Mouse (Mus musculus) C2C12 (cell line): ENCODE measurements around the gene Tcp10c. TPM values are rescaled to one million over a fixed set of nuclear protein-coding genes. Genes with fewer than 3 reads are reported as not detected.
"Not testable (repeated sequence)": the region's sequence is repeated elsewhere in the genome, so short reads cannot be mapped to it uniquely, and the experiment has no call there.

ENCODE experiments used
- H3K27me3 ChIP-seq: one replicate; pipeline ENCODE4 v1.6.1; 2011; ENCODE audit not compliant: control insufficient read depth, insufficient read depth, insufficient read length
- H3K36me3 ChIP-seq: one replicate; pipeline ENCODE4 v1.6.1; 2011; ENCODE audit not compliant: control insufficient read depth, insufficient read depth
- H3K4me3 ChIP-seq: one replicate; pipeline ENCODE4 v1.5.1; 2011; ENCODE audit warnings: mild to moderate bottlenecking, control low read depth; ENCODE audit not compliant: poor library complexity, insufficient read depth, severe bottlenecking
- H3K79me2 ChIP-seq: one replicate; pipeline ENCODE4 v1.6.1; 2011; ENCODE audit not compliant: control insufficient read depth, insufficient read depth
- H3K79me3 ChIP-seq: one replicate; pipeline ENCODE4 v1.6.1; 2011; ENCODE audit warnings: low read depth, control low read depth
- H3ac ChIP-seq: one replicate; pipeline ENCODE3; 2011; ENCODE audit warnings: low read depth; ENCODE audit not compliant: control insufficient read depth, insufficient read length
- polyA plus RNA-seq: library from polyadenylated mRNA; unstranded; fragments of >200 nt; fragmentation: generic; extraction: Trizol; gene quantifications from one replicate; pipeline ENCODE4 v1.2.1, GENCODE M21; 2012; ENCODE audit warnings: missing spikeins

The Tcp10c gene
- polyA plus RNA-seq, 1 experiment = not detected

- H3K36me3 ChIP-seq, H3K4me3 ChIP-seq, H3K27me3 ChIP-seq, H3K79me3 ChIP-seq, H3K79me2 ChIP-seq, H3ac ChIP-seq: not testable (repeated sequence)
These were observed 45.6 kb downstream of the Tcp10c start for GRCm38 (mm10) chr17:13399961-13400360.

DNA sequence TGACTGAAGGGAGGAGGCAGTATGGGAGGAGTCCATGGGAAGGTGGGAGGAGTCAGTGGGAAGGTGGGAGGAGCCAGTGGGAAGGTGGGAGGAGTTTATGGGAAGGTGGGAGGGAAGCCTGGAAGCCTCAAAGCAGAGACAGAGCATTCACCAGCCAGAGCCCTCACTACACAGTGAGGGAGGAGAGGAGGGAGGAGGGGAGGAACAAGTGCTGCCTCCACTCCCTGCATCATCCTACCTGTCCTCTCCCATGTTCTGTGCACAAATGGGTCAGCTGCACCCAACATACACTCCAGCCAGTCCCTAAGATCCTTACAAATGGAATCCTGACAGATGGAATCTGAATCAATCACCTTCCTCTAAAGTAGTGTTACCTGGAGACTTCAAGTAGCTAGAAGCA lies 47.7 kb downstream of the Tcp10c start:
- H3K4me3 ChIP-seq, H3K79me3 ChIP-seq, H3K36me3 ChIP-seq, H3K79me2 ChIP-seq, H3K27me3 ChIP-seq, H3ac ChIP-seq: not testable (repeated sequence)

- not testable (repeated sequence) for H3K79me2 ChIP-seq, H3K36me3 ChIP-seq, H3K27me3 ChIP-seq, H3K4me3 ChIP-seq, H3K79me3 ChIP-seq, H3ac ChIP-seq
These were observed 49.3 kb downstream of the Tcp10c start for GRCm38 (mm10) chr17:13403527-13404131.

- H3K79me3 ChIP-seq, H3K4me3 ChIP-seq, H3ac ChIP-seq, H3K79me2 ChIP-seq, H3K36me3 ChIP-seq, H3K27me3 ChIP-seq: not testable (repeated sequence)
These were observed 51.7 kb downstream of the Tcp10c start for GRCm38 (mm10) chr17:13406023-13406422.

GRCm38 (mm10) chr17:13406701-13407100 lies 52.3 kb downstream of the Tcp10c start:
- H3K36me3 ChIP-seq, H3K4me3 ChIP-seq, H3K27me3 ChIP-seq, H3K79me2 ChIP-seq, H3K79me3 ChIP-seq, H3ac ChIP-seq: not testable (repeated sequence)

DNA sequence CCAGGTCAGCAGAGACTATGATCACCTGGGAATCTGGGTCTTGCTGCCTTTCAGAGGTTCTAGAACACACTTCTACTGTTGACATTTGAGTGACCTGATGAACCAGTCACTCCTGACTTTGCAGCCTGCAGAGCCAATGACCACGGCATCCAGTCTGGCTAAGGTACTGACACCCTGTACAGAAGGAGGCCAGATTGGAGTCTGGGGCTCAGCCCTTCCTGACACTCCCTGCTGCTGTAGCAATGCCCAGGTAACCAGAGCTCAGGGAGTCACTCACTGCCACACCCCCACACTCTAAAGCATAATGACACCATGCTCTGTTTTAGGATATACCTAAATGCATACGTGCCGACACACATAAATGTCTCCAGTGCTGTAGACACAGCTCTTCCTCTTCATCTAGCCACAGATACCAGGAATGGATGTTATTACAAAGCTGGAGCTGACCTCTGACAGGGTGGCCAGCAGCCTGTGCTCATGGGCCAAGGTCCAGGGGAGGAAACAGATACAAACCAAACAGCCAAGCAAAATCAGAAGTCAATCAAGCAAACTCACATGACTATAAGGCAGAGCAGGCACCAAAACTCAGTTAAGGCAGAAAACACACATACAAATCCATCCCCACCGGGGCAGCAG lies 53.4 kb downstream of the Tcp10c start:
- H3K79me3 ChIP-seq, H3ac ChIP-seq, H3K36me3 ChIP-seq, H3K4me3 ChIP-seq, H3K27me3 ChIP-seq, H3K79me2 ChIP-seq: not testable (repeated sequence)

DNA sequence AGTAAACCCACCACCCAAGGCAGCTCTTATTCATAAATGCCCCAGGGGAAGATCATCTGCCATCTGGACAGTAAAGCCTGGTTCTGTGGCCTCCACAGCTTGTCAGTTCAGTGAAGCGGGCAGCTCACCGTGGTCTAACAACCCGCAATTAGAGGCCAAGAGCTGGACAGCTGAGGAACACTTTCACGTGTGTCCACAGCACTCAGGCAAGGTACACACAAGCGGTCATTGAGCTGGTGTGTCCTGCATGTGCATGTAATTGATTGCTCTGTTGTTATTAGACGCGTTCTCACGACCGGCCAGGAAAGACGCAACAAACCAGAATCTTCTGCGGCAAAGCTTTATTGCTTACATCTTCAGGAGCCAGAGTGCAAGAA lies 53.9 kb downstream of the Tcp10c start:
- not testable (repeated sequence) for H3ac ChIP-seq, H3K79me3 ChIP-seq, H3K79me2 ChIP-seq, H3K36me3 ChIP-seq, H3K27me3 ChIP-seq, H3K4me3 ChIP-seq

DNA sequence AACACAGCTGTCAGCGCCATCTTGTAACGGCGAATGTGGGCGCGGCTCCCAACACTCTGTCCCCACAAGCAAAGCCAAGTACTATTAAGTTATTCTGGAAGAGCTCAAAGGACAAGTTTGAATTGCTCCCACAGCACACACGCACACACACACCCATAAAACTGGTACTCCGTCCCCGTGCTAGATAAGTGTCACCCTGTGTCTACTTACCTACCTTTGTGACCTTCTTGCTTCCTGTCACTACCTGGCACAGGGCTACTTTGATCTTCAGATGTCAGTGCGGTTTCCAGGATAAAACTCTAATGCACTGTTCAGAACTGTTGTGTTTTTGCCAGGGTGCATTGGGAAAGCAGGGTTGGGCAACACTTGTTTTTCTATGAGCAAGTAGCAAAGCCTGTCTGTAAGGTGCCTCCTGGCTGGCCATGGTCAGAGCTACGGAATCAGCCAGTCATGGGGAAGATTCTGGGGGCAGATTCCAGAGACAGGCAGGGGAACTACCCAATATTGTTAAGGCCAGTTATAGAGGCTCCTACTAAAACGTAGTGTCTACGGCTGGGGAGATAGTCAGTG lies 66.7 kb downstream of the Tcp10c start:
- not testable (repeated sequence) for H3K27me3 ChIP-seq, H3K4me3 ChIP-seq, H3ac ChIP-seq, H3K36me3 ChIP-seq, H3K79me3 ChIP-seq, H3K79me2 ChIP-seq

DNA sequence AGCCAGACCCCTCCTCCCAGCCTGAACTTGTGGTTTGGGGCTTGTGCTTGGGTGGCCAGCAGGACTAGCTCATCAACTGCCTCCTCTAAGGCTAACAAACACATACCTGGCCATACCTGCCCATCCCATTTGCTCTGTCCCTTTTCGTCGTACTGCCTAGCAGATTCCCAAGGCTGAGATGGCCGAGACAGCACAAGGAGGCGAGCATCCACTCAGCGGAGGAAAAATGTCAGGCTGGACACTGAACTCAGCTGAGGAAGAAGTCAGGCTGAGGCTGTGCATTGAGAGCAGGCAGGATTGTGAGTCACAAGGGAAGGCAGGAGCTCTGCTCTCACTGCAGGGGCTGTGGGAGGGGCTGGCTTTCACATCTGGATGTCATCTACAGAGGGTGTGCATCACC lies 68.3 kb downstream of the Tcp10c start:
- H3K79me2 ChIP-seq, H3K4me3 ChIP-seq, H3K27me3 ChIP-seq, H3ac ChIP-seq, H3K79me3 ChIP-seq, H3K36me3 ChIP-seq: not testable (repeated sequence)

DNA sequence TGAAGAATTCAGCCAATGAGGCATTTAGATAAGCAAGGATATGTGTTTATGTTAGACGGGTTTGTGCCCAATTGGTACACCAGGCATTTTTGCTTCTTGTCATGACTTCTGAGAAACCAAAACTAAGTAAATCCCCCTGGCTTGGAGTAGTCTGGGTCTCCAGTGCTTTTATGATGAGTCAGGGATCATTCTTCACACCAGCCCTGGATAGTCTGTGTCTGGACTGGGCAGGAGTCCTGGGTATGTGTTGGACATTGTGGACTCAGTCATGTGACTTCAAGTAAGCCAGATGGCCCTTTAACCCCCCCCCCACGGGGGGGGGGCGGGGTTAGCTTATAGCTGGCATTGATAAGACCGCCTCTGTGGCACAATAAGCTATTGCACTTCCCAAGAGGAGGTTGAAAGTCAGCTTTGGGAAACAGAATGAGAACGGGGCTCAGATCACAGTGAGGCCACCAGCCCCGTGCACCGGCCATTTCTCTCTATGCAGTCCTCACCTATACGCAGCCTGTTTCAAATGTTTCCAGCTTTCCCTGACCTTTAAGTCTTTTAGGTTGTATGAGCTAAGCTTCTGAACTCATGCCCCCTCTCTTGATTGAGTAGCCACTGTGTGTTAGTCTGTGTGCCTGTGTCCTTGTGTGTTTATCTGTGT lies 69.1 kb downstream of the Tcp10c start:
- H3K36me3 ChIP-seq, H3K27me3 ChIP-seq, H3K79me2 ChIP-seq, H3K79me3 ChIP-seq, H3K4me3 ChIP-seq, H3ac ChIP-seq: not testable (repeated sequence)

DNA sequence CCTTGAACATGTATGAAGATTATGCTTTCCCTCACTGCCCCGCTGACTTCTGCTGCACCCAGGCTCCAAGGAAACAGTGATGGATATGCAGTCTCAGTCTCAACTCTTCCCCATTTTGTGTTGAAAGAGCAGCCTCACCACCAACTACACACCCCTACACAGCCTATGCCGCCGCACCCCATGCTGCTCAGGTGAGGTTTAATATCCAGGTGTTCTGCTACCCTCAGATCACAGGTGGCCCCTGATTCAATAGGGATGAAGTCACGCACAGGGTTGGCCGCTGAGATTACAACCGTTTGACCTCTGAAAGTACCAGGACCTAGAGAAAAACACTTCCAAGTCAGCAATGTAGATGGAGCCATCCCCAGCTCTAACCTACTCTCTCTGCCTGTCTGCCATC lies 69.9 kb downstream of the Tcp10c start:
- H3K79me2 ChIP-seq, H3K27me3 ChIP-seq, H3ac ChIP-seq, H3K36me3 ChIP-seq, H3K79me3 ChIP-seq, H3K4me3 ChIP-seq: not testable (repeated sequence)

DNA sequence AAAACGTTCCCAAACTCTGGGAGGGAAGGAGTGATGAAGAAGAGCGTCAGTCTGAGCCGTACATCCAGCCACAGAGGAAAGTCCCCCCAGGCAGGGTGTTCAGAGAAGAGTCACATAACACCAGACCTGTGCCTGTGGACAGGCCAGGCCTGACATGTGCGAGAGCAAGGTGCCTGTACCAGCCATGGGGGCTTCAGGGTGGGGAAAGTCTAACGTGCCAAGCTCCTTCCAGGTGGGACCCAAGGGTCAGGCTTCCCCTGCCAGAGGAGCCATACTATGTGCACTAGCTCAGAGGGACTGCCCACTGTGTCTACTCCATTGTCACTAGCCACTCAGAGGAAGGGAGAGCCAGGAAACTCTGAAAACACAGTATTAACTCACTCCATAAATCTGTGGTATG lies 71.3 kb downstream of the Tcp10c start:
- H3K79me3 ChIP-seq, H3K36me3 ChIP-seq, H3K27me3 ChIP-seq, H3ac ChIP-seq, H3K4me3 ChIP-seq, H3K79me2 ChIP-seq: not testable (repeated sequence)
